Mouse (Mus musculus): ENCODE results near the gene Peli3. TPM values are rescaled to one million over a fixed set of nuclear protein-coding genes. Genes with fewer than 3 reads are reported as not detected.

Peli3 gene
- polyA plus RNA-seq, 1 experiment = 1.6 TPM

- H3K36me3 ChIP-seq (ENCODE audit: control insufficient read depth, insufficient read depth, low read length) = peaks cover 52% of the 10 kb centered on the region
- WGBS = 95% methylated on average over 7 of the region's 7 CpGs
- no peak for TF ChIP-seq POLR2A (IDR thresholded peaks at IDR 0.05; ENCODE audit: low read depth, low read length)
- TF ChIP-seq CTCF (IDR thresholded peaks at IDR 0.05; ENCODE audit: extremely low read depth, insufficient read length, insufficient replicate concordance, low read depth, low read length) = no peak
Observed at GRCm38 (mm10) chr19:4909376-4909775, 33.6 kb downstream of the Peli3 start.

GRCm38 (mm10) chr19:4908107-4908506, 34.8 kb downstream of the Peli3 start:
- no peak overlapping the region for H3K27ac ChIP-seq (ENCODE audit: insufficient read depth, low read depth, low read length)
- H3K27me3 ChIP-seq (ENCODE audit: control insufficient read depth, insufficient read depth, low read length) = no peaks in the 10 kb centered on the region
- H3K36me3 ChIP-seq (ENCODE audit: control insufficient read depth, insufficient read depth, low read length) = peaks cover 41% of the 10 kb centered on the region
- peak; percentile 57; the same call in 1 of the 2 replicates for TF ChIP-seq CTCF (IDR thresholded peaks at IDR 0.05; ENCODE audit: extremely low read depth, insufficient read length, insufficient replicate concordance, low read depth, low read length)
- TF ChIP-seq POLR2A (IDR thresholded peaks at IDR 0.05; ENCODE audit: low read depth, low read length) = no peak
- no peak overlapping the region for H3K4me3 ChIP-seq (ENCODE audit: low read depth, low read length)
- no peaks in the 10 kb centered on the region for H3K4me1 ChIP-seq (ENCODE audit: control insufficient read depth, insufficient read depth, insufficient read length, low read length)
- 89% methylated on average over 4 of the region's 4 CpGs for WGBS

More at GRCm38 (mm10) chr19:4909376-4909775, 33.6 kb downstream of the Peli3 start:
- Histone ChIP-seq H3K4me3 (ENCODE audit: low read depth, low read length) (no peak overlapping the region), H3K27ac (ENCODE audit: insufficient read depth, low read depth, low read length) (no peak overlapping the region), H3K27me3 (ENCODE audit: control insufficient read depth, insufficient read depth, low read length) (no peaks in the 10 kb centered on the region), H3K4me1 (ENCODE audit: control insufficient read depth, insufficient read depth, insufficient read length, low read length) (no peaks in the 10 kb centered on the region)

GRCm38 (mm10) chr19:4905979-4906794, 36.7 kb downstream of the Peli3 start, which contains the start of gene Bbs1:
Gene Bbs1, minus strand, starts transcription at chr19:4906628.
- Histone ChIP-seq H3K36me3 (ENCODE audit: control insufficient read depth, insufficient read depth, low read length) (peaks cover 29% of the 10 kb centered on the region), H3K27ac (ENCODE audit: insufficient read depth, low read depth, low read length) (no peak within 1 kb of the TSS), H3K27me3 (ENCODE audit: control insufficient read depth, insufficient read depth, low read length) (no peaks in the 10 kb centered on the region), H3K4me3 (ENCODE audit: low read depth, low read length) (peak within 1 kb of the TSS; percentile 72), H3K4me1 (ENCODE audit: control insufficient read depth, insufficient read depth, insufficient read length, low read length) (no peaks in the 10 kb centered on the region)
- TF ChIP-seq CTCF (IDR thresholded peaks at IDR 0.05; ENCODE audit: extremely low read depth, insufficient read length, insufficient replicate concordance, low read depth, low read length) (no peak; the same call in 1 of the 2 replicates), POLR2A (IDR thresholded peaks at IDR 0.05; ENCODE audit: low read depth, low read length) (no peak)
- WGBS = 9% methylated on average over 31 of the region's 31 CpGs

GRCm38 (mm10) chr19:4899888-4900287, 43.0 kb downstream of the Peli3 start:
- no peaks in the 10 kb centered on the region for H3K4me1 ChIP-seq (ENCODE audit: control insufficient read depth, insufficient read depth, insufficient read length, low read length)
- WGBS = 70% methylated on average over 3 of the region's 3 CpGs
- no peak overlapping the region for H3K4me3 ChIP-seq (ENCODE audit: low read depth, low read length)
- H3K36me3 ChIP-seq (ENCODE audit: control insufficient read depth, insufficient read depth, low read length) = no peaks in the 10 kb centered on the region
- no peak overlapping the region for H3K27ac ChIP-seq (ENCODE audit: insufficient read depth, low read depth, low read length)
- TF ChIP-seq CTCF (IDR thresholded peaks at IDR 0.05; ENCODE audit: extremely low read depth, insufficient read length, insufficient replicate concordance, low read depth, low read length) (no peak), POLR2A (IDR thresholded peaks at IDR 0.05; ENCODE audit: low read depth, low read length) (no peak)
- H3K27me3 ChIP-seq (ENCODE audit: control insufficient read depth, insufficient read depth, low read length) = no peaks in the 10 kb centered on the region

- Histone ChIP-seq H3K36me3 (ENCODE audit: control insufficient read depth, insufficient read depth, low read length) (no peaks in the 10 kb centered on the region), H3K4me3 (ENCODE audit: low read depth, low read length) (no peak overlapping the region), H3K27ac (ENCODE audit: insufficient read depth, low read depth, low read length) (no peak overlapping the region), H3K4me1 (ENCODE audit: control insufficient read depth, insufficient read depth, insufficient read length, low read length) (no peaks in the 10 kb centered on the region), H3K27me3 (ENCODE audit: control insufficient read depth, insufficient read depth, low read length) (no peaks in the 10 kb centered on the region)
- WGBS = 75% methylated on average over 9 of the region's 9 CpGs
- TF ChIP-seq CTCF (IDR thresholded peaks at IDR 0.05; ENCODE audit: extremely low read depth, insufficient read length, insufficient replicate concordance, low read depth, low read length) = no peak
- TF ChIP-seq POLR2A (IDR thresholded peaks at IDR 0.05; ENCODE audit: low read depth, low read length) = no peak
Observed at GRCm38 (mm10) chr19:4898972-4899371, 44.0 kb downstream of the Peli3 start.

- H3K27ac ChIP-seq (ENCODE audit: insufficient read depth, low read depth, low read length) = no peak overlapping the region
- H3K27me3 ChIP-seq (ENCODE audit: control insufficient read depth, insufficient read depth, low read length) = no peaks in the 10 kb centered on the region
- no peaks in the 10 kb centered on the region for H3K36me3 ChIP-seq (ENCODE audit: control insufficient read depth, insufficient read depth, low read length)
- WGBS = 71% methylated on average over 21 of the region's 21 CpGs
- TF ChIP-seq CTCF (IDR thresholded peaks at IDR 0.05; ENCODE audit: extremely low read depth, insufficient read length, insufficient replicate concordance, low read depth, low read length) (no peak), POLR2A (IDR thresholded peaks at IDR 0.05; ENCODE audit: low read depth, low read length) (no peak)
- H3K4me3 ChIP-seq (ENCODE audit: low read depth, low read length) = no peak overlapping the region
- H3K4me1 ChIP-seq (ENCODE audit: control insufficient read depth, insufficient read depth, insufficient read length, low read length) = no peaks in the 10 kb centered on the region
Observed at GRCm38 (mm10) chr19:4896780-4897520, 46.0 kb downstream of the Peli3 start.

- H3K4me1 ChIP-seq (ENCODE audit: control insufficient read depth, insufficient read depth, insufficient read length, low read length) = no peaks in the 10 kb centered on the region
- H3K4me3 ChIP-seq (ENCODE audit: low read depth, low read length) = no peak overlapping the region
- WGBS = 62% methylated on average over 3 of the region's 3 CpGs
- TF ChIP-seq POLR2A (IDR thresholded peaks at IDR 0.05; ENCODE audit: low read depth, low read length) = no peak
- TF ChIP-seq CTCF (IDR thresholded peaks at IDR 0.05; ENCODE audit: extremely low read depth, insufficient read length, insufficient replicate concordance, low read depth, low read length) = no peak
- H3K27ac ChIP-seq (ENCODE audit: insufficient read depth, low read depth, low read length) = no peak overlapping the region
- no peaks in the 10 kb centered on the region for H3K36me3 ChIP-seq (ENCODE audit: control insufficient read depth, insufficient read depth, low read length)
- no peaks in the 10 kb centered on the region for H3K27me3 ChIP-seq (ENCODE audit: control insufficient read depth, insufficient read depth, low read length)
Observed at GRCm38 (mm10) chr19:4891798-4892197, 51.1 kb downstream of the Peli3 start.

Data from small intestine, adult 2 months (tissue).